Mouse (Mus musculus): ENCODE data around the gene Pigu. TPM values are rescaled to one million over a fixed set of nuclear protein-coding genes. Genes with fewer than 3 reads are reported as not detected.

The Pigu gene
- polyA plus RNA-seq, 1 experiment from 2014 or later: 54.0 TPM

GRCm38 (mm10) chr2:155242296-155242855, 114.9 kb downstream of the Pigu start:
- Histone ChIP-seq H3K4me1 (ENCODE audit: control insufficient read depth, insufficient read depth, low read length) (peaks cover 12% of the 10 kb centered on the region), H3K4me3 (replicated peaks; ENCODE audit: low read length) (no peak overlapping the region), H3K27me3 (ENCODE audit: control insufficient read depth, insufficient read depth, low read length) (no peaks in the 10 kb centered on the region), H3K36me3 (ENCODE audit: control insufficient read depth, insufficient read depth, low read length) (peaks cover 17% of the 10 kb centered on the region), H3K9ac (ENCODE audit: low read length) (no peak overlapping the region), H3K27ac (ENCODE audit: low read length) (no peak overlapping the region), H3K9me3 (replicated peaks; ENCODE audit: control insufficient read depth, low read length) (no peaks in the 10 kb centered on the region), H3K4me2 (ENCODE audit: low read depth, low read length) (no peak overlapping the region)
- ATAC-seq (ENCODE audit: insufficient read depth, low FRiP score): no peak; the same call in 1 of the 2 replicates
- WGBS: 79% methylated on average over 7 of the region's 7 CpGs

- Histone ChIP-seq H3K4me1 (ENCODE audit: control insufficient read depth, insufficient read depth, low read length) (peaks cover 14% of the 10 kb centered on the region), H3K9ac (ENCODE audit: low read length) (no peak overlapping the region), H3K36me3 (ENCODE audit: control insufficient read depth, insufficient read depth, low read length) (peaks cover 9% of the 10 kb centered on the region), H3K4me2 (ENCODE audit: low read depth, low read length) (no peak overlapping the region), H3K4me3 (replicated peaks; ENCODE audit: low read length) (no peak overlapping the region), H3K9me3 (replicated peaks; ENCODE audit: control insufficient read depth, low read length) (no peaks in the 10 kb centered on the region), H3K27me3 (ENCODE audit: control insufficient read depth, insufficient read depth, low read length) (no peaks in the 10 kb centered on the region), H3K27ac (ENCODE audit: low read length) (no peak overlapping the region)
- ATAC-seq (ENCODE audit: insufficient read depth, low FRiP score): no peak
- WGBS: 67% methylated on average over 4 of the region's 4 CpGs
Observed at GRCm38 (mm10) chr2:155240915-155241314, 116.3 kb downstream of the Pigu start.

GRCm38 (mm10) chr2:155237276-155237675, 120.0 kb downstream of the Pigu start:
- no peak for ATAC-seq (ENCODE audit: insufficient read depth, low FRiP score)
- Histone ChIP-seq H3K4me3 (replicated peaks; ENCODE audit: low read length) (peak overlapping the region; percentile 83), H3K9me3 (replicated peaks; ENCODE audit: control insufficient read depth, low read length) (no peaks in the 10 kb centered on the region), H3K36me3 (ENCODE audit: control insufficient read depth, insufficient read depth, low read length) (no peaks in the 10 kb centered on the region), H3K4me2 (ENCODE audit: low read depth, low read length) (peak overlapping the region; percentile 73), H3K27me3 (ENCODE audit: control insufficient read depth, insufficient read depth, low read length) (no peaks in the 10 kb centered on the region), H3K4me1 (ENCODE audit: control insufficient read depth, insufficient read depth, low read length) (peaks cover 14% of the 10 kb centered on the region), H3K9ac (ENCODE audit: low read length) (peak overlapping the region; percentile 86), H3K27ac (ENCODE audit: low read length) (peak overlapping the region; percentile 82; the same call in 1 of the 2 replicates)
- WGBS: 10% methylated on average over 4 of the region's 4 CpGs

DNA sequence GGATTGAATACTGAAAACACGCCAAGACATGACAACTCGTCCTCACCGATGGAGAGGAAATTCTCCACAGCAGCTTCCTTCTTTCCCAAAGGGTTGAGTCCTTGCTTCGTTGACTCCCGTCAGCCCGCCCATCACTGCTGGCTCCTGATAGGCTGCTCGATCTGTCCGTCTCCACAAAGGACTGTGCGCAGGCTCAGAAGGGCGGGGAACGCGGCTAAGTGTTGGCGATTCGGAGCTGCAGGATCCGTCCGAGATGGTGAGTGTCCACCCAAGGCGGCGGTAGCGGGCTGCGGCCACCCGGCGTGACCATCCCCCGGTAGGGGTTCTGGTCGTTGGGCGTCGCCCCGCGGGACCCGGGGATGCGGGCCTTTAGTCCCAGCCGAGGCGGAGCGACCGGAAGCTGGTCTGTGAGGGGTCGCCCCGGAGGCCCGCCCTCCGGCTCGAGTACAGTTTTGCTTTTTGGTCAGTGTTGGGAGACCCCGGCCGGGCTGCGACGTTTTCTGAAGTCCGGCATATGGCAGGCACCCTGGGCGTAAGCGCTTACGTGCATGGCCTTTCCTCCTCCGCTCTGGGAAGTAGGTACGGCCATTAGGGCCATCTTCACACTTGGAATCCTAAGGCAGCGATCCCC, 120.8 kb downstream of the Pigu start, which contains the start of gene Dynlrb1:
Gene Dynlrb1, plus strand, starts transcription at position 172 of the 631 bp plus-strand sequence.
- Histone ChIP-seq H3K36me3 (ENCODE audit: control insufficient read depth, insufficient read depth, low read length) (no peaks in the 10 kb centered on the region), H3K27ac (ENCODE audit: low read length) (peak within 1 kb of the TSS; percentile 82), H3K9ac (ENCODE audit: low read length) (peak within 1 kb of the TSS; percentile 86), H3K27me3 (ENCODE audit: control insufficient read depth, insufficient read depth, low read length) (no peaks in the 10 kb centered on the region), H3K4me3 (replicated peaks; ENCODE audit: low read length) (peak within 1 kb of the TSS; percentile 83), H3K9me3 (replicated peaks; ENCODE audit: control insufficient read depth, low read length) (no peaks in the 10 kb centered on the region), H3K4me1 (ENCODE audit: control insufficient read depth, insufficient read depth, low read length) (peaks cover 14% of the 10 kb centered on the region), H3K4me2 (ENCODE audit: low read depth, low read length) (peak within 1 kb of the TSS; percentile 73)
- peak; percentile 99 for ATAC-seq (ENCODE audit: insufficient read depth, low FRiP score)
- WGBS: under 1% methylated on average over 50 of the region's 50 CpGs

GRCm38 (mm10) chr2:155235746-155236361, 121.4 kb downstream of the Pigu start:
- peak overlapping the region; percentile 86 for H3K9ac ChIP-seq (ENCODE audit: low read length)
- H3K4me3 ChIP-seq (replicated peaks; ENCODE audit: low read length): peak overlapping the region; percentile 83
- H3K27me3 ChIP-seq (ENCODE audit: control insufficient read depth, insufficient read depth, low read length): no peaks in the 10 kb centered on the region
- peaks cover 13% of the 10 kb centered on the region for H3K4me1 ChIP-seq (ENCODE audit: control insufficient read depth, insufficient read depth, low read length)
- peak; percentile 86 for ATAC-seq (ENCODE audit: insufficient read depth, low FRiP score)
- no peaks in the 10 kb centered on the region for H3K9me3 ChIP-seq (replicated peaks; ENCODE audit: control insufficient read depth, low read length)
- H3K4me2 ChIP-seq (ENCODE audit: low read depth, low read length): peak overlapping the region; percentile 62
- 3% methylated on average over 13 of the region's 13 CpGs for WGBS
- H3K27ac ChIP-seq (ENCODE audit: low read length): peak overlapping the region; percentile 82
- no peaks in the 10 kb centered on the region for H3K36me3 ChIP-seq (ENCODE audit: control insufficient read depth, insufficient read depth, low read length)

MicroRNAs within 50 kb of the gene (microRNA counts, 519-probe panel; counts per million panel counts)
- microRNA mmu-miR-695: 1,462 counts per million, percentile 15 among the panel's probes with 10 or more counts

Small RNAs within 50 kb of the gene (microRNA-seq; reads per million reads assigned to microRNA genes)
- not detected for gene Mir695

Other genes starting within 250 kb of the Pigu start
- gene Itch, start 223.9 kb downstream of the Pigu start, polyA plus RNA-seq (2015; fragmentation: Nextera tagmentation; extraction: Ambion mirVana): 51.9 and 54.3 TPM in 2 replicates
- 341 and 379 TPM in 2 replicates for gene Dynlrb1, start 120.9 kb downstream of the Pigu start, polyA plus RNA-seq (2015; fragmentation: Nextera tagmentation; extraction: Ambion mirVana)
- gene Map1lc3a, start 81.1 kb downstream of the Pigu start, polyA plus RNA-seq (2015; fragmentation: Nextera tagmentation; extraction: Ambion mirVana): 168 and 206 TPM in 2 replicates
- 34.0 and 49.9 TPM in 2 replicates for gene Trp53inp2, start 23.6 kb upstream of the Pigu start, polyA plus RNA-seq (2015; fragmentation: Nextera tagmentation; extraction: Ambion mirVana)
- 13.6 and 13.9 TPM in 2 replicates for gene Ncoa6, start 116.5 kb upstream of the Pigu start, polyA plus RNA-seq (2015; fragmentation: Nextera tagmentation; extraction: Ambion mirVana)
- gene Acss2, start 160.5 kb upstream of the Pigu start, polyA plus RNA-seq (2015; fragmentation: Nextera tagmentation; extraction: Ambion mirVana): 12.6 and 15.4 TPM in 2 replicates
- gene Ggt7, start 160.8 kb upstream of the Pigu start, polyA plus RNA-seq (2015; fragmentation: Nextera tagmentation; extraction: Ambion mirVana): 4.5 and 5.0 TPM in 2 replicates
- 41.8 and 42.5 TPM in 2 replicates for gene Gss, start 235.4 kb upstream of the Pigu start, polyA plus RNA-seq (2015; fragmentation: Nextera tagmentation; extraction: Ambion mirVana)

All from stomach, embryonic 16.5 days (tissue).